Mouse (Mus musculus): ENCODE results near the gene Lad1. TPM values are rescaled to one million over a fixed set of nuclear protein-coding genes. Genes with fewer than 3 reads are reported as not detected.
A peak's percentile ranks its signal among the peaks of the same experiment; 100 is the strongest.

Gene Lad1
- polyA plus RNA-seq, 1 experiment from 2014 or later = 128 TPM

GRCm38 (mm10) chr1:135820736-135821364 is 2.5 kb downstream of the Lad1 start:
- peaks cover 2% of the 10 kb centered on the region for H3K4me1 ChIP-seq (replicated peaks; ENCODE audit: control insufficient read depth, insufficient read depth)
- peak overlapping the region; percentile 53; the same call in 1 of the 2 replicates for H3K4me3 ChIP-seq (ENCODE audit: low read depth, low read length)
- H3K27me3 ChIP-seq (ENCODE audit: control insufficient read depth, insufficient read depth, low read length) = peaks cover 5% of the 10 kb centered on the region; the same call in 1 of the 2 replicates
- TF ChIP-seq CTCF (IDR thresholded peaks at IDR 0.05; ENCODE audit: low read depth) (no peak), EP300 (optimal IDR thresholded peaks at IDR 0.05) (no peak)
- ATAC-seq (ENCODE audit: low FRiP score, low TSS enrichment) = peak; percentile 65
- H3K9ac ChIP-seq (ENCODE audit: low read length) = peak overlapping the region; percentile 43; the same call in 1 of the 2 replicates
- H3K27ac ChIP-seq (replicated peaks) = peak overlapping the region; percentile 90
- WGBS = 55% methylated on average over 16 of the region's 16 CpGs
- peak; percentile 75 for DNase-seq (ENCODE audit: low spot score)
- no peaks in the 10 kb centered on the region for H3K36me3 ChIP-seq (ENCODE audit: control insufficient read depth, insufficient read depth, low read length)
- H3K4me2 ChIP-seq (replicated peaks; ENCODE audit: low read depth) = peak overlapping the region; percentile 87
- no peaks in the 10 kb centered on the region for H3K9me3 ChIP-seq (ENCODE audit: control insufficient read depth, low read length)

- H3K9me3 ChIP-seq (ENCODE audit: control insufficient read depth, low read length) = no peaks in the 10 kb centered on the region
- DNase-seq (ENCODE audit: low spot score) (no peak), ATAC-seq (ENCODE audit: low FRiP score, low TSS enrichment) (no peak)
- no peak overlapping the region for H3K9ac ChIP-seq (ENCODE audit: low read length)
- TF ChIP-seq EP300 (optimal IDR thresholded peaks at IDR 0.05) (no peak), CTCF (IDR thresholded peaks at IDR 0.05; ENCODE audit: low read depth) (no peak)
- WGBS = 58% methylated on average over 7 of the region's 7 CpGs
- peak overlapping the region; percentile 87 for H3K4me2 ChIP-seq (replicated peaks; ENCODE audit: low read depth)
- peaks cover 5% of the 10 kb centered on the region; the same call in 1 of the 2 replicates for H3K27me3 ChIP-seq (ENCODE audit: control insufficient read depth, insufficient read depth, low read length)
- H3K27ac ChIP-seq (replicated peaks) = peak overlapping the region; percentile 90
- no peaks in the 10 kb centered on the region for H3K36me3 ChIP-seq (ENCODE audit: control insufficient read depth, insufficient read depth, low read length)
- peak overlapping the region; percentile 10; the same call in 1 of the 2 replicates for H3K4me3 ChIP-seq (ENCODE audit: low read depth, low read length)
- peaks cover 2% of the 10 kb centered on the region for H3K4me1 ChIP-seq (replicated peaks; ENCODE audit: control insufficient read depth, insufficient read depth)
Observed at GRCm38 (mm10) chr1:135821780-135822179, 3.4 kb downstream of the Lad1 start.

GRCm38 (mm10) chr1:135828918-135829317 is 10.5 kb downstream of the Lad1 start:
- Histone ChIP-seq H3K9ac (ENCODE audit: low read length) (no peak overlapping the region), H3K27me3 (ENCODE audit: control insufficient read depth, insufficient read depth, low read length) (no peaks in the 10 kb centered on the region), H3K27ac (replicated peaks) (no peak overlapping the region), H3K4me2 (replicated peaks; ENCODE audit: low read depth) (no peak overlapping the region), H3K36me3 (ENCODE audit: control insufficient read depth, insufficient read depth, low read length) (no peaks in the 10 kb centered on the region), H3K4me1 (replicated peaks; ENCODE audit: control insufficient read depth, insufficient read depth) (no peaks in the 10 kb centered on the region), H3K9me3 (ENCODE audit: control insufficient read depth, low read length) (no peaks in the 10 kb centered on the region), H3K4me3 (ENCODE audit: low read depth, low read length) (no peak overlapping the region)
- DNase-seq (ENCODE audit: low spot score) (peak; percentile 65), ATAC-seq (ENCODE audit: low FRiP score, low TSS enrichment) (no peak)
- TF ChIP-seq EP300 (optimal IDR thresholded peaks at IDR 0.05) = no peak
- peak; percentile 85 for TF ChIP-seq CTCF (IDR thresholded peaks at IDR 0.05; ENCODE audit: low read depth)
- WGBS = 4% methylated on average over 1 of the region's 1 CpGs

- no peaks in the 10 kb centered on the region for H3K36me3 ChIP-seq (ENCODE audit: control insufficient read depth, insufficient read depth, low read length)
- H3K4me2 ChIP-seq (replicated peaks; ENCODE audit: low read depth) = no peak overlapping the region
- H3K9me3 ChIP-seq (ENCODE audit: control insufficient read depth, low read length) = no peaks in the 10 kb centered on the region
- H3K27ac ChIP-seq (replicated peaks) = no peak overlapping the region
- H3K9ac ChIP-seq (ENCODE audit: low read length) = no peak overlapping the region
- no peaks in the 10 kb centered on the region for H3K27me3 ChIP-seq (ENCODE audit: control insufficient read depth, insufficient read depth, low read length)
- H3K4me1 ChIP-seq (replicated peaks; ENCODE audit: control insufficient read depth, insufficient read depth) = no peaks in the 10 kb centered on the region
- WGBS = 54% methylated on average over 6 of the region's 6 CpGs
- H3K4me3 ChIP-seq (ENCODE audit: low read depth, low read length) = no peak overlapping the region
- no peak for ATAC-seq (ENCODE audit: low FRiP score, low TSS enrichment)
- TF ChIP-seq CTCF (IDR thresholded peaks at IDR 0.05; ENCODE audit: low read depth) (peak; percentile 28; the same call in 1 of the 2 replicates), EP300 (optimal IDR thresholded peaks at IDR 0.05) (no peak)
- no peak for DNase-seq (ENCODE audit: low spot score)
Observed at GRCm38 (mm10) chr1:135834206-135834859, 15.9 kb downstream of the Lad1 start.

- 80% methylated on average over 8 of the region's 8 CpGs for WGBS
- Histone ChIP-seq H3K27me3 (ENCODE audit: control insufficient read depth, insufficient read depth, low read length) (no peaks in the 10 kb centered on the region), H3K4me3 (ENCODE audit: low read depth, low read length) (no peak overlapping the region), H3K36me3 (ENCODE audit: control insufficient read depth, insufficient read depth, low read length) (no peaks in the 10 kb centered on the region), H3K9me3 (ENCODE audit: control insufficient read depth, low read length) (no peaks in the 10 kb centered on the region), H3K4me1 (replicated peaks; ENCODE audit: control insufficient read depth, insufficient read depth) (no peaks in the 10 kb centered on the region), H3K9ac (ENCODE audit: low read length) (no peak overlapping the region), H3K4me2 (replicated peaks; ENCODE audit: low read depth) (no peak overlapping the region), H3K27ac (replicated peaks) (no peak overlapping the region)
- TF ChIP-seq EP300 (optimal IDR thresholded peaks at IDR 0.05) (no peak), CTCF (IDR thresholded peaks at IDR 0.05; ENCODE audit: low read depth) (no peak)
- ATAC-seq (ENCODE audit: low FRiP score, low TSS enrichment) = no peak
- DNase-seq (ENCODE audit: low spot score) = no peak
Observed at GRCm38 (mm10) chr1:135834983-135835382, 16.6 kb downstream of the Lad1 start.
